Mouse (Mus musculus): ENCODE results near the gene Aup1. TPM values are rescaled to one million over a fixed set of nuclear protein-coding genes. Genes with fewer than 3 reads are reported as not detected.
A peak's percentile ranks its signal among the peaks of the same experiment; 100 is the strongest.

The Aup1 gene
- polyA plus RNA-seq, 1 experiment from 2014 or later: 165 TPM

DNA sequence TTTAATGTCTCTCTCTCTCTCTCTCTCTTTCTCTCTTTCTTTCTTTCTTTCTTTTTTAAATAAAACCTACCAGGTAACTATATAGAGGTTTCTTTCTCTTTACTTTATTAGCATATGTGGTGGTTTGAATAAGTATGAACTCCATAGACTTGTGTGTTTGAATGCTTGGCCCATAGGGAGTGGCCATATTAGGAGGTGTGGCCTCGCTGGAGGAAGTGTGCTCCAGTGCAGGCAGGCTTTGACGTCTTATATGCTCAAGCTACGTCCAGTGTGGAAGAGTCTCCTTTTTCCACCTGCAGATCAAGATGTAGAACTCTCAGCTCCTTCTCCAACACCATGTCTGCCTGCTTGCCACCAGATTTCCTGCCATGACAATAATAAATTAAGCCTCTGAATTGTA is 35.3 kb upstream of the Aup1 start:
- 70% methylated on average over 3 of the region's 3 CpGs for WGBS
- no peak for ATAC-seq
- Histone ChIP-seq H3K27ac (no peak overlapping the region), H3K4me2 (replicated peaks) (no peak overlapping the region), H3K4me1 (replicated peaks) (no peaks in the 10 kb centered on the region), H3K27me3 (no peaks in the 10 kb centered on the region), H3K36me3 (no peaks in the 10 kb centered on the region), H3K9me3 (no peaks in the 10 kb centered on the region), H3K9ac (replicated peaks) (no peak overlapping the region), H3K4me3 (replicated peaks) (no peak overlapping the region)

DNA sequence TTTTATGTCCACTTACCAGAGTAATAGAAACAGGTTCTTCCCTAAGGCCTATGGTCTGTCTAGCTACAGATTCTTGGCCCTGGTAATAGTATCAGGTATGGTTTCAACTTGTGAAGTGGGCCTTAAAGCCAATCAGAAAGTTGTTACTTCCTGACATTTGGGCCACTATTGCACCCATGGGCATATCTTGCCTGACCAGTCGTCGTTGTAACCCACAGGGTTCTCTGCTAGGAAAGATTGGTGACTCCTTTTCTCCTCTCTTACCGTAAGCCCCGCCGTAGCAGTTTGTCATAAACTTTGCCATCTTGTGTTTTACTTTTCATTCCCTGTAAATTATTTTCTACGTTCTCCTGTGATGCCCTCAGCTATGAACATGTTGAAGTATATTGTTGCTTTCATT is 34.2 kb upstream of the Aup1 start:
- H3K36me3 ChIP-seq: no peaks in the 10 kb centered on the region
- no peaks in the 10 kb centered on the region for H3K4me1 ChIP-seq (replicated peaks)
- H3K9me3 ChIP-seq: no peaks in the 10 kb centered on the region
- no peak overlapping the region for H3K4me3 ChIP-seq (replicated peaks)
- 88% methylated on average over 6 of the region's 6 CpGs for WGBS
- no peak overlapping the region for H3K9ac ChIP-seq (replicated peaks)
- no peak overlapping the region for H3K27ac ChIP-seq
- H3K4me2 ChIP-seq (replicated peaks): no peak overlapping the region
- no peak for ATAC-seq
- no peaks in the 10 kb centered on the region for H3K27me3 ChIP-seq

DNA sequence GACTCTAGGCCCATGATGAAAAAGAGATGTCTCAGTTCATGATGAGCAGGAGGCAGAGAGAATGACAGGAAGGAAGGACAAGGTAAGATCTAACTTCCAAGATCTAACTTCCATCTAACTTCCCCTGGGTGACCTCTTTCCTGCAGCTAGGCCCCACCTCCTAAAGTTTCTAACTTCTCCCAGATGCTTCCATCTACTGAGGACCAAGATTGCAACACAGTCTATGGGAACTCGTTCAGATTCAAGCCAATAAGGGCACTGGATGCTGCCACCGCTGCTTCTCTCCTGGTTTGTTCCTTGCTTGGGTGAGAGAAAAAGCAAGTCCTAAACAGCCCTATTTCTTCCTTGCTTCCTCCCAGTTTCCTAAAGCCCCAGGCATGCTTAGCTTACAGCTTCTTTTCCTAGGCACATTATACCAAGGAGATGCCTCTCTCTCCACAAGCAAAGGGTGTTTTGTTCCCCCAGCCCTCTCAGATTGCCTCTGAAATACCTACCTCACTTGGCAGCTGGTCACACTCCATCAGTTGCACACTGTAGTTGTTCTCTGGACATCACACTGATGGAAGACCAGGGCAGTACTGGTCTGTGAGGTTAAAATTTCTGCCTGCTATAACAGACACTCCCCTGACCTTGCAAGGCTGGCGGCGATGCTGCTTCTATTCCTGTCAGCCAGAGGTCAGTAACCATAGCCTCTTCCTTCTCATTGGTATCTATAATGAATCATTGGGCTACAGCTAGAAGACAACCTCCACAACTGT is 33.3 kb upstream of the Aup1 start:
- Histone ChIP-seq H3K9ac (replicated peaks) (no peak overlapping the region), H3K36me3 (no peaks in the 10 kb centered on the region), H3K27me3 (no peaks in the 10 kb centered on the region), H3K4me2 (replicated peaks) (no peak overlapping the region), H3K27ac (no peak overlapping the region), H3K9me3 (no peaks in the 10 kb centered on the region), H3K4me1 (replicated peaks) (no peaks in the 10 kb centered on the region), H3K4me3 (replicated peaks) (no peak overlapping the region)
- ATAC-seq: no peak
- 76% methylated on average over 4 of the region's 4 CpGs for WGBS

DNA sequence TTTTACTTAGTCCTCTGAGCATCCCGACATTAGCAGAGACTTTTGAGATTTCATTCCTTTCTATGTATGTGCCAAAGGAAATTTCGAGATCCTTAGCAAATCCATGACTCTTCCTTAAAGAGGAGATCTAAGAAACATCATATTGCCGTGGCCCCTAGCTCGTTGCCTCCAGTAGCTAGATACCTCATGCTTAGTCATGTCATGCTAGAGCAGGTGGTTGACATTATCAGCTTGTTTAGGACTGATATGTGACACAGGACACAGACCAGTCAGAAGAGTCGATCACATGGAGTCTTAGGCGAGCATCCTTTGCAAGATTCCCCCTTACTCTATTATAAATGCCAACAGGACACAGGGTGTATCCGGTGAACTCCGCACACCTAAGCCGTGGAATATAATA is 31.3 kb upstream of the Aup1 start:
- H3K36me3 ChIP-seq: no peaks in the 10 kb centered on the region
- no peaks in the 10 kb centered on the region for H3K4me1 ChIP-seq (replicated peaks)
- no peak overlapping the region for H3K9ac ChIP-seq (replicated peaks)
- no peak overlapping the region for H3K27ac ChIP-seq
- H3K9me3 ChIP-seq: no peaks in the 10 kb centered on the region
- no peak overlapping the region for H3K4me3 ChIP-seq (replicated peaks)
- peaks cover 5% of the 10 kb centered on the region for H3K27me3 ChIP-seq
- WGBS: 87% methylated on average over 9 of the region's 9 CpGs
- ATAC-seq: no peak
- no peak overlapping the region for H3K4me2 ChIP-seq (replicated peaks)

DNA sequence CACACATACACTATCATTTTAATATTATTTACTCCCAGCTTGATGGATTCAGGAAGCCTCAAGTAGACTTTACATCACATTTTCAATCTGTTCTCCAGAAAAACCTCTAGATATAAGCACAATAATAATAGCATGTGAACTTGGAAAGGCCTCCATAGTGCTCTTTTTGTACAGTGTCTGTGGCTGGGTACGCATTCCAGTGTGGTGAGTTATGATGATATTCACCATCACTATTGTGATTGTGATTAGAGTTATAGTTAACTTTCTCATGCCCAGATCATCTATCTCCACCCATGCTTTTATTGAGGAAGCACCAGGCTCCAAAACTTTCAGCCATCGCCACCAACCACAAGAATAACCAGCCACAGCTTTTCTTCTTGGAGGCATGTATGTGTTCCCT is 30.5 kb upstream of the Aup1 start:
- no peak overlapping the region for H3K9ac ChIP-seq (replicated peaks)
- no peaks in the 10 kb centered on the region for H3K36me3 ChIP-seq
- no peaks in the 10 kb centered on the region for H3K4me1 ChIP-seq (replicated peaks)
- ATAC-seq: no peak
- no peak overlapping the region for H3K4me2 ChIP-seq (replicated peaks)
- H3K9me3 ChIP-seq: no peaks in the 10 kb centered on the region
- 93% methylated on average over 2 of the region's 2 CpGs for WGBS
- no peak overlapping the region for H3K27ac ChIP-seq
- peaks cover 13% of the 10 kb centered on the region for H3K27me3 ChIP-seq
- H3K4me3 ChIP-seq (replicated peaks): no peak overlapping the region

DNA sequence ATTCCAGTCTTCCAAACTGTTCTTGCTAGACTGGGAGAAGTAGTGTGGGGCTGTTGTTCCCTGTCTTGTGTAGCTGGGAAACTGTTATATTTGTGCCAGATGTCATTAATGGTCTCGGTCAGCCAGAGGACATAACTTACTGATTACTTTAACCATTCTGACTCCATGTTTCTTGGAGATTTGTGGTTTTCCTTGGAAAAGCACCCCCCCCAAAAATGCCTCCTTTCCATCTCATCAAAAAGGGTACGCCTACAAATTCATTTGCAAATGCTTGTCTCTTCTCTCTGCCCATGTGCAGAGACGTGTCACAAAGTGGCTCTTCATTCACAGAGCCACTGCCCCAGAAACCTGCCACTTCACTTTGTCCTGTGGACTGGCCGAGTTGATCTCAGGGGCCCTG is 29.9 kb upstream of the Aup1 start:
- no peaks in the 10 kb centered on the region for H3K4me1 ChIP-seq (replicated peaks)
- H3K4me2 ChIP-seq (replicated peaks): no peak overlapping the region
- ATAC-seq: no peak
- H3K4me3 ChIP-seq (replicated peaks): no peak overlapping the region
- no peaks in the 10 kb centered on the region for H3K36me3 ChIP-seq
- no peaks in the 10 kb centered on the region for H3K9me3 ChIP-seq
- no peak overlapping the region for H3K9ac ChIP-seq (replicated peaks)
- peaks cover 18% of the 10 kb centered on the region for H3K27me3 ChIP-seq
- H3K27ac ChIP-seq: no peak overlapping the region
- WGBS: 63% methylated on average over 4 of the region's 4 CpGs

DNA sequence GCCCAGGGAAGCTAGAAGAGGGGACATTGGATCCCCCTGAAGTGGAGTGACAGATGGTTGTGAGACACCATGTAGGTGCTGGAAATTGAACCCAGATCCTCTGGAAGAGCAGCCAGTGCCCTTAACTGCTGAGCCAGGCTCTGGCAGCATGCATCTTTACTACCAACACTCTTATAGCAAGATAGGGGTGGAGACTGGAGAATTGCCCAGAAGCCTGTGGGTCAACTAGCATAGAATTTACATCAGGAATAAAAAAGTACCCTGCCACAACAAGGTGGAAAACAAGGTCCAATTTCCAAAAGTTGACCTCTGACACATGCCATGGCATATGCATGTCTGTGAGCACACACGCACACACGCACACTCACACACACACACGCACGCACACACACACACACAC is 29.1 kb upstream of the Aup1 start:
- Histone ChIP-seq H3K36me3 (no peaks in the 10 kb centered on the region), H3K4me2 (replicated peaks) (no peak overlapping the region), H3K4me1 (replicated peaks) (no peaks in the 10 kb centered on the region)

DNA sequence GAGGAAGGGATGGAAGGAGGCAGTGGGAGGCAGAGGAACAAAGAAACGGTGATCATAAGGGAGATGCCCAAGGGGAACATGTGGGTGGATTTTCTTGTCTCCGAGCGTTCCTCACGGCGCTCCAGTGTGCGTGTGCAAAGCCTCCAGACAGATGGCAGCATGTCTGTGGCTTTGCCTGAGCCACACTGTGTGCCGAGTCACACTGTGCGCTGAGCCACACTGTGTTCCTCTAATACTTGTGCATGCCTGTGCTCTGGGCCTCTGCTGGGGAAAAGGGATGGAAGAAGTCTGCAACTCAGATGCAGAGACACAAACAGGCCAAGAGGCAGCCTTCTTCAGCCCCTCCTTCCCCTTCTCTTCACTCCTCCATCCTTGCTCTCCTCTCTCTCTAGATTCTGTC is 27.0 kb upstream of the Aup1 start:
- no peaks in the 10 kb centered on the region for H3K36me3 ChIP-seq
- 69% methylated on average over 8 of the region's 8 CpGs for WGBS
- H3K9me3 ChIP-seq: no peaks in the 10 kb centered on the region
- H3K27me3 ChIP-seq: peaks cover 47% of the 10 kb centered on the region
- H3K4me2 ChIP-seq (replicated peaks): no peak overlapping the region
- H3K4me1 ChIP-seq (replicated peaks): peaks cover 4% of the 10 kb centered on the region
- ATAC-seq: no peak
- H3K9ac ChIP-seq (replicated peaks): no peak overlapping the region
- H3K4me3 ChIP-seq (replicated peaks): no peak overlapping the region
- no peak overlapping the region for H3K27ac ChIP-seq

More for the DNA sequence above, 29.1 kb upstream of the Aup1 start:
- 91% methylated on average over 4 of the region's 4 CpGs for WGBS
- H3K9ac ChIP-seq (replicated peaks): no peak overlapping the region
- no peak overlapping the region for H3K27ac ChIP-seq
- no peaks in the 10 kb centered on the region for H3K9me3 ChIP-seq
- no peak for ATAC-seq
- H3K4me3 ChIP-seq (replicated peaks): no peak overlapping the region
- H3K27me3 ChIP-seq: peaks cover 26% of the 10 kb centered on the region

DNA sequence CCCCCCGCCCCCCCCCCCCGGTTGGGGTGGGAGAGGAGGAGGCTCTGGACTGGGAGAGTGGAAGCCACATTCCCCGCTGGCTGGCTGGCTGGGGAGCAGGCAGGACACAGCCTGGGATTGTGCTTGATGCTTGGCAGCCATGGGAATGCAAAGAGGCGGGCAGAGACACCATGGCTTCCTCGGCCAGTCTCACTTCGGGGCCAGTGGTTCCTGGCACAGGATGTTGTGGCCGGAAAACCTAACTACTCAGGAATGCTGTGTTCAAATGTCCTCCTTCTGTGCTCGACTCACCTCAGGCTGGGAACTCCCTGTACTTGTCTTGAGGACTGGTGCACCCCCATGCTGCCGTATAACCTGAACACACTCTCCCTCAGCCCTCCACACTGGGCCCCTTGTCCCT is 26.6 kb upstream of the Aup1 start:
- Histone ChIP-seq H3K9ac (replicated peaks) (no peak overlapping the region), H3K27me3 (peaks cover 51% of the 10 kb centered on the region), H3K36me3 (no peaks in the 10 kb centered on the region), H3K4me3 (replicated peaks) (no peak overlapping the region), H3K4me2 (replicated peaks) (no peak overlapping the region), H3K9me3 (no peaks in the 10 kb centered on the region), H3K27ac (no peak overlapping the region), H3K4me1 (replicated peaks) (peaks cover 8% of the 10 kb centered on the region)
- ATAC-seq: no peak
- WGBS: 52% methylated on average over 8 of the region's 9 CpGs

DNA sequence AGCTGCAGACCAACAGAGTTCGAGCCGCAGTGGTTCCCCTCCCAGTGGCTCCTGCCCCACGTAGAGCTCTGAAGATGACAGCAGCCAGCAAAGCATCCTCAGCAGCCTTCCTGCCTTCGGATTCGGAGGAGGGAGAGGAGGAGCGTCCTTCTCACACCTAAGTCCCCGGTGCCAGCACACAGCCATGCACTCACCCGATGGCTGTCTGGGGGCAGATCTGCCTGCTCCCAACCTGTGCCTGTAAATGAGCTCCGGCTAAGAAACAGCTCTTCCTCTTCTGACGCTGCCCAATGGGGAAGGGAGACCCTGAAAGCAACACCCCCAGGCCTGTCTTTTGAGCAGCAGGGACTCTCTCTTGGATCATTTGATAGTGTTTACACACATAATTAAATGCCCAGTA is 24.5 kb upstream of the Aup1 start:
- no peak overlapping the region for H3K4me2 ChIP-seq (replicated peaks)
- no peak overlapping the region for H3K4me3 ChIP-seq (replicated peaks)
- no peaks in the 10 kb centered on the region for H3K36me3 ChIP-seq
- H3K9ac ChIP-seq (replicated peaks): no peak overlapping the region
- peaks cover 62% of the 10 kb centered on the region for H3K27me3 ChIP-seq
- H3K4me1 ChIP-seq (replicated peaks): peaks cover 28% of the 10 kb centered on the region
- H3K27ac ChIP-seq: no peak overlapping the region
- H3K9me3 ChIP-seq: no peaks in the 10 kb centered on the region
- ATAC-seq: no peak
- 19% methylated on average over 10 of the region's 10 CpGs for WGBS

DNA sequence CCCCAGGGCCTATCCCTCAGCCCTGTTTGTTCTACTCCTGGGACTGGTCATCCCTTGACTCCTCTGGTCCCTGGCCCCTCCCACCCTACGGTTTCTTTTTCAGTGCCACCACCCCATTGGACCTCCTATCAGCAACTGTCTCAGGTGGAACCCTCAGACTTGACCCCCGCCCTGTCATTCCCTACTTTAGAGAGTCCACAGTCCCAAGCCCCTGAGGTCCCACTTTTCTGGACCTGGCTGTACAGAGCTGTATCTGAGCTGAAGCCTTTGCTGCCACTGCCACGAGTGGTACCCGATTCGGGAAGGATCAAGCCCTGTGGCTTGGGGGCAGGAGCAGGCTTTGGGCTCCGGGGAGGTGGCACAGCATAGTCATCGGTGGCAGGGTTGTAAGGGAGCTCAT is 23.2 kb upstream of the Aup1 start:
- H3K27ac ChIP-seq: no peak overlapping the region
- no peak for ATAC-seq
- H3K36me3 ChIP-seq: no peaks in the 10 kb centered on the region
- no peak overlapping the region for H3K4me3 ChIP-seq (replicated peaks)
- peaks cover 32% of the 10 kb centered on the region for H3K4me1 ChIP-seq (replicated peaks)
- H3K9me3 ChIP-seq: no peaks in the 10 kb centered on the region
- H3K27me3 ChIP-seq: peaks cover 72% of the 10 kb centered on the region
- no peak overlapping the region for H3K9ac ChIP-seq (replicated peaks)
- WGBS: 60% methylated on average over 7 of the region's 7 CpGs
- H3K4me2 ChIP-seq (replicated peaks): no peak overlapping the region

DNA sequence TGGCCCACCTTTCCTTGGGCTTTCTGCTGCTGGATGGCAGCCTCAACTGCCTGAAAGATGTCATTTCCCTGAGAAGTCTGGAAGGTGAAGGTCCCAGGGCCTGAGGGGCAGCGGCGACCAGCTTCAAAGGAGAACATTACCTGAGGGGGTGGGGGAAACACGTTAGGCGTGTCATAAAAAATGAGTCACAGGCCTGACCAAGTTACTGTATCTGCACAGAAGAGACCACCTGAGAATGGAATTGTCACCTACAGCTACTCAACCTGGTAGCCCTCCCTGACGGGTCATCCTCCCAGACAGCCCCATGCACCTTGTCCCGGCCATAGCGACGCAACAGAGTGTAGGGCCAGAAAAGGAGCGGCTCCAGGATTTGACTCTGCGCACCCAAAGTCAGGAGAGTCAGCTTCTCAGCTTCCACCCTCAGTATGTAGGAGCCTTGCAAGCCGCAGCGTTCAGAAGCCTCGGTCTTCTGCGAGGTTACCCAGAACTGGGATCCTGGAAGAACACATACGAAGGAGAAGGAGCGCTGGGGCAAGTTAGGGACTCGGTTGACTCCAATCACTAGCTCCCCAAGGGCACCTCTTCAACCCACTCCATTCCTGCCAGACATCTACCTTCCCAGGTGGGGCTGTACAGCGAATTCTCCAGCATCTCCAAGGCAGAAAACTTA is 22.3 kb upstream of the Aup1 start:
- Histone ChIP-seq H3K36me3 (no peaks in the 10 kb centered on the region), H3K9ac (replicated peaks) (no peak overlapping the region; the same call in 1 of the 2 replicates), H3K4me1 (replicated peaks) (peaks cover 32% of the 10 kb centered on the region), H3K9me3 (no peaks in the 10 kb centered on the region), H3K27me3 (peaks cover 78% of the 10 kb centered on the region), H3K4me3 (replicated peaks) (peak overlapping the region; percentile 46), H3K27ac (no peak overlapping the region), H3K4me2 (replicated peaks) (peak overlapping the region; percentile 62)
- no peak for ATAC-seq
- 17% methylated on average over 18 of the region's 18 CpGs for WGBS
